Mouse (Mus musculus) small intestine, adult 2 months (tissue): ENCODE results near the gene Plin3. TPM values are rescaled to one million over a fixed set of nuclear protein-coding genes. Genes with fewer than 3 reads are reported as not detected.

ENCODE experiments used
- H3K27ac ChIP-seq: fragments of 200-500 bp; 2 replicates; pipeline ENCODE4 v1.5.1; 2012; ENCODE audit warnings: low read depth, low read length, control low read depth, inconsistent platforms; ENCODE audit not compliant: insufficient read depth
- H3K27me3 ChIP-seq: fragments of 200-500 bp; 2 replicates; pipeline ENCODE4 v1.6.1; 2012; ENCODE audit warnings: mild to moderate bottlenecking, moderate library complexity, low read length, inconsistent platforms; ENCODE audit not compliant: control insufficient read depth, insufficient read depth
- H3K36me3 ChIP-seq: fragments of 200-500 bp; 2 replicates; pipeline ENCODE4 v1.6.1; 2012; ENCODE audit warnings: mild to moderate bottlenecking, low read length, control low read depth, inconsistent platforms; ENCODE audit not compliant: control insufficient read depth, insufficient read depth
- H3K4me1 ChIP-seq: fragments of 200-500 bp; 2 replicates; pipeline ENCODE4 v1.6.1; 2012; ENCODE audit warnings: low read length, inconsistent platforms, mixed read lengths; ENCODE audit not compliant: control insufficient read depth, insufficient read depth, insufficient read length
- H3K4me3 ChIP-seq: fragments of 200-500 bp; 2 replicates; pipeline ENCODE4 v1.5.1; 2012; ENCODE audit warnings: low read depth, mild to moderate bottlenecking, control low read depth, inconsistent platforms, low read length, moderate library complexity
- CTCF ChIP-seq: fragments of 200-500 bp; IDR thresholded peaks from 2 replicates; pipeline ENCODE4 v1.5.1; 2012; ENCODE audit warnings: low read depth, mild to moderate bottlenecking, control low read depth, inconsistent platforms, low read length, moderate library complexity, mixed read lengths; ENCODE audit not compliant: insufficient replicate concordance, insufficient read length; ENCODE audit errors: extremely low read depth
- POLR2A ChIP-seq: fragments of 200-500 bp; IDR thresholded peaks from 2 replicates; pipeline ENCODE4 v1.6.1; 2012; ENCODE audit warnings: low read depth, mild to moderate bottlenecking, control low read depth, inconsistent platforms, low read length, moderate library complexity
- WGBS: fragments of 180-500 bp; shearing (Covaris S2); methylation state at CpG from one replicate; pipeline ENCODE4 v1.1.7; 2018; 5-methylcytosine and 5-hydroxymethylcytosine counted together
- polyA plus RNA-seq: library from polyadenylated mRNA; depleted of rRNA; stranded (reverse); fragments of >200 nt; gene quantifications from 2 replicates; pipeline ENCODE4 v1.2.3, GENCODE M21; 2012; rRNA removed

Plin3 gene
- polyA plus RNA-seq, 1 experiment, result 299 TPM

GRCm38 (mm10) chr17:56241541-56242401, 50.9 kb downstream of the Plin3 start:
- H3K36me3 ChIP-seq, result no peaks in the 10 kb centered on the region
- no peak overlapping the region for H3K4me3 ChIP-seq
- WGBS, result 3% methylated on average over 33 of the region's 33 CpGs
- no peak overlapping the region for H3K27ac ChIP-seq
- H3K4me1 ChIP-seq, result no peaks in the 10 kb centered on the region
- peak; percentile 26; the same call in 1 of the 2 replicates for TF ChIP-seq POLR2A
- no peak for TF ChIP-seq CTCF
- no peaks in the 10 kb centered on the region for H3K27me3 ChIP-seq

- no peak overlapping the region for H3K27ac ChIP-seq
- TF ChIP-seq CTCF (no peak), POLR2A (no peak)
- 5% methylated on average over 14 of the region's 14 CpGs for WGBS
These were observed 58.7 kb downstream of the Plin3 start for GRCm38 (mm10) chr17:56233818-56234469.

DNA sequence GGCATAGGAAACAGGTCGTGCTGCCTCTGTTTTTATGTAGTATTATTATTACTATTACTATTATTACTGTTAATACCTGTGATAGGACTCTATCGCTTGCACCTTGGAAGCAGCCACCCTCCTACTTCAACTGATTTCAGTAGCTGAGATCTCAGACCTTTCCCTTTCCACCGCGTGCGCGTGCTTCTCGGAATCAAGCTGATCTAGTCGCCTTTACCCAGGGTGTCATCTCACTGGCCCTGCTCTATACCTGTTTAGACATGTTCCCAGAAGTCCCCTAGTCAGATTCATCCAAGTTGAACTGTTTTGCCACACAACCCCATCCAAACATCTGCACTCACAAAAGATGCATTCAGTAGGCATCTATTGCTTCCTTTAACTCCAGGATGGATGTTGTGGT, 59.3 kb downstream of the Plin3 start:
- H3K4me1 ChIP-seq, result peaks cover 3% of the 10 kb centered on the region
- WGBS, result 40% methylated on average over 8 of the region's 8 CpGs
- H3K4me3 ChIP-seq, result no peak overlapping the region

More at GRCm38 (mm10) chr17:56233818-56234469, 58.7 kb downstream of the Plin3 start:
- Histone ChIP-seq H3K27me3 (no peaks in the 10 kb centered on the region), H3K4me1 (peaks cover 3% of the 10 kb centered on the region), H3K36me3 (no peaks in the 10 kb centered on the region), H3K4me3 (no peak overlapping the region)

GRCm38 (mm10) chr17:56229943-56230342, 62.7 kb downstream of the Plin3 start:
- H3K4me1 ChIP-seq, result peaks cover 3% of the 10 kb centered on the region
- no peaks in the 10 kb centered on the region for H3K27me3 ChIP-seq
- H3K4me3 ChIP-seq, result no peak overlapping the region
- TF ChIP-seq CTCF, result no peak
- no peak for TF ChIP-seq POLR2A
- H3K27ac ChIP-seq, result no peak overlapping the region
- 61% methylated on average over 10 of the region's 10 CpGs for WGBS
- H3K36me3 ChIP-seq, result no peaks in the 10 kb centered on the region

More for the DNA sequence above, 59.3 kb downstream of the Plin3 start:
- no peak for TF ChIP-seq POLR2A
- TF ChIP-seq CTCF, result no peak
- no peak overlapping the region for H3K27ac ChIP-seq
- no peaks in the 10 kb centered on the region for H3K27me3 ChIP-seq
- H3K36me3 ChIP-seq, result no peaks in the 10 kb centered on the region

Other genes with a start within 250 kb of the Plin3 start
- 27.4 and 57.1 TPM in 2 replicates for gene Ubxn6, start 217.8 kb downstream of the Plin3 start, polyA plus RNA-seq
- gene Hdgfl2, start 213.2 kb downstream of the Plin3 start, polyA plus RNA-seq, result 23.1 and 24.2 TPM in 2 replicates
- 6.2 and 8.9 TPM in 2 replicates for gene Plin4, start 183.1 kb downstream of the Plin3 start, polyA plus RNA-seq
- gene Plin5, start 175.3 kb downstream of the Plin3 start, polyA plus RNA-seq, result 0.04 and 0.05 TPM in 2 replicates
- gene Lrg1, start 170.9 kb downstream of the Plin3 start, polyA plus RNA-seq, result 10.6 and 28.7 TPM in 2 replicates
- gene Sema6b, start 152.5 kb downstream of the Plin3 start, polyA plus RNA-seq, result 6.4 and 12.2 TPM in 2 replicates
- gene Tnfaip8l1, start 130.4 kb downstream of the Plin3 start, polyA plus RNA-seq, result 4.2 and 10.3 TPM in 2 replicates
- 82.7 and 86.4 TPM in 2 replicates for gene Mydgf, start 109.0 kb downstream of the Plin3 start, polyA plus RNA-seq
- gene Dpp9, start 74.0 kb downstream of the Plin3 start, polyA plus RNA-seq, result 27.4 and 39.4 TPM in 2 replicates
- gene Fem1a, start 36.1 kb downstream of the Plin3 start, polyA plus RNA-seq, result 21.3 and 22.9 TPM in 2 replicates
- 39.7 and 96.6 TPM in 2 replicates for gene Ticam1, start 16.1 kb downstream of the Plin3 start, polyA plus RNA-seq
- gene Arrdc5, start 7.4 kb upstream of the Plin3 start, polyA plus RNA-seq, result not detected in 2 replicates
- 7.6 and 16.3 TPM in 2 replicates for gene Uhrf1, start 10.4 kb upstream of the Plin3 start, polyA plus RNA-seq
- gene Kdm4b, start 33.2 kb upstream of the Plin3 start, polyA plus RNA-seq, result 20.5 and 38.3 TPM in 2 replicates
- 42.5 and 54.1 TPM in 2 replicates for gene Ptprs, start 183.6 kb upstream of the Plin3 start, polyA plus RNA-seq
- gene Znrf4, start 219.6 kb upstream of the Plin3 start, polyA plus RNA-seq, result not detected in 2 replicates